Mouse (Mus musculus) neural tube, embryonic 14.5 days (tissue): ENCODE measurements around the gene Uvrag. TPM values are rescaled to one million over a fixed set of nuclear protein-coding genes. Genes with fewer than 3 reads are reported as not detected.

ENCODE experiments used
- ATAC-seq: fragments of 200-750 bp; cut with Nextera tagmentation; 2 replicates; pipeline ENCODE4 v1.8.0; 2017; ENCODE audit warnings: low read depth, mild to moderate bottlenecking, moderate TSS enrichment, moderate library complexity
- H3K27ac ChIP-seq: fragments of 300-500 bp; sonication (generic); 2 replicates; pipeline ENCODE4 v1.5.1; 2014; ENCODE audit warnings: low read depth, mild to moderate bottlenecking, control low read depth, low read length, moderate library complexity, mixed read lengths
- H3K27me3 ChIP-seq: fragments of 300-500 bp; sonication (generic); 2 replicates; pipeline ENCODE4 v1.6.1; 2014; ENCODE audit warnings: low read length; ENCODE audit not compliant: control insufficient read depth, insufficient read depth
- H3K36me3 ChIP-seq: fragments of 300-500 bp; sonication (generic); 2 replicates; pipeline ENCODE4 v1.6.1; 2014; ENCODE audit warnings: low read length, mixed read lengths; ENCODE audit not compliant: control insufficient read depth, insufficient read depth
- H3K4me1 ChIP-seq: fragments of 300-500 bp; sonication (generic); 2 replicates; pipeline ENCODE4 v1.6.1; 2014; ENCODE audit warnings: low read length; ENCODE audit not compliant: control insufficient read depth, insufficient read depth
- H3K4me2 ChIP-seq: fragments of 300-500 bp; sonication (generic); 2 replicates; pipeline ENCODE4 v1.6.1; 2014; ENCODE audit warnings: mild to moderate bottlenecking, low read depth, low read length, control low read depth
- H3K4me3 ChIP-seq: fragments of 300-500 bp; sonication (generic); 2 replicates; pipeline ENCODE4 v1.5.1; 2014; ENCODE audit warnings: low read depth, low read length, control low read depth, mixed read lengths
- H3K9ac ChIP-seq: fragments of 300-500 bp; sonication (generic); replicated peaks from 2 replicates; pipeline ENCODE4 v1.6.1; 2014; ENCODE audit warnings: low read depth, mild to moderate bottlenecking, control low read depth, low read length, mixed read lengths
- H3K9me3 ChIP-seq: fragments of 300-500 bp; sonication (generic); 2 replicates; pipeline ENCODE4 v1.6.1; 2016; ENCODE audit warnings: low read length; ENCODE audit not compliant: control insufficient read depth
- WGBS: fragments of 180-500 bp; shearing (Covaris S2); extraction: QIAGEN DNeasy Blood & Tissue Kit; methylation state at CpG from one replicate; pipeline ENCODE4 v1.1.7; 2014; 5-methylcytosine and 5-hydroxymethylcytosine counted together
- polyA plus RNA-seq: library from polyadenylated mRNA; unstranded; fragments of >200 nt; fragmentation: Nextera tagmentation; extraction: Ambion mirVana; gene quantifications from 2 replicates; pipeline ENCODE4 v1.2.1, GENCODE M21; 2014

Gene Uvrag
- polyA plus RNA-seq, 1 experiment from 2014 or later = 23.8 TPM

DNA sequence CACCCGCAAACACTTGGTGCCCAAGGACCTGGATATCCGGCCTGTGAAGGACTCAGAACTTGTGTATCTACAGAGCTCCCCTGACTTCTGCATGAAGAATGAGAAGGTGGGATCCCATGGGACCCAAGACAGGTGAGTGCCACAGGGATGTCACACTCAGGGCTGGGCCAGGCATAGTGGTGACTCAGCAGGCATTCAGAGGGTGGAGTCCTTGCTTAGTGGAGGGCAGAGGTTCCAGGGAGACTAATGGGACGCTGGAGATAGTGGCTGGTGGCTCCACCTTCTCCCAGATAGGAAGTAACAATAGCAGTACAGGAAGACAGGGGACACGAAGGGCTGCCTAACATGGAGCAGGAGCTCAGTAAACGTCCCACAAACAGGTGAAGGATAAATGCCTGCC, 290.6 kb downstream of the Uvrag start:
- no peaks in the 10 kb centered on the region for H3K9me3 ChIP-seq
- WGBS = 88% methylated on average over 5 of the region's 5 CpGs
- no peak for ATAC-seq

DNA sequence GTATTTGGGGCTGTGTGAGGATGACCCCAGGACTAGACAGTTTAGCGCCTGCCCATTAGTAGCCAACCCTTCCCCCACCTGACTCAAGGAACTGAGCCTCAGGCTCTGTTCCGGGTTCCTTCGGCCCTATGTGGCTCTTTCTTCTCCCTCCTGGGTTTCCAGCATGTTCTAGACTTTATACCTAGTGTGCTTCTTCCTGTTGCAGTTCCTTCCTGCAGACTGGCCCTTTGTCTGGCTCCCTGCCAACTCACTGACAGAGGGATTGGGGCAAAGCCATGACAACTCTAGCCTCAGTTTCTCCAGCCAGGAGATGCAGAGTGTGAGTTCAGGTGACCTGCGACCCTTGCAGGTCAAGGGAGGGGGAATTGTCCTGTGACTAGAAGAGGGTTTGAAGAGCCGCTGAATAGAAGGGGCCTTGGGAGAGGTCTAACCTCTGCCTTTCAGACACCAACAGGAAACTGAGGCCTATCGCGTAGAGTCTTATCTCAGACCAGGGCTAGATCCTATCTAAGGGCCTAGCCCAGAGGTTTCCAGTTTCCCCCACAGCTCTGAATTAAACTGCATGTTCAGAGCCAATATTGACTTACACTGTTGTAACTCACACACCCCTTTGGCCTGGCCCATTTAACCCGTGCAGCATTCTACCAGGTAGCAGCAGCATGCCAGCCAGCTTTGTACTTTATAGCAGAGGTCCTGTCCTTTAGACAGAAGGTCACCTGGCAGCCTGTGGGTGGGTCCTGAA, 291.9 kb downstream of the Uvrag start:
- no peaks in the 10 kb centered on the region for H3K36me3 ChIP-seq
- no peak overlapping the region for H3K4me3 ChIP-seq
- ATAC-seq = no peak
- no peak overlapping the region for H3K9ac ChIP-seq
- H3K27me3 ChIP-seq = no peaks in the 10 kb centered on the region
- no peaks in the 10 kb centered on the region for H3K4me1 ChIP-seq
- H3K27ac ChIP-seq = no peak overlapping the region
- no peak overlapping the region for H3K4me2 ChIP-seq
- 90% methylated on average over 8 of the region's 8 CpGs for WGBS
- no peaks in the 10 kb centered on the region for H3K9me3 ChIP-seq

More for the DNA sequence above, 290.6 kb downstream of the Uvrag start:
- H3K4me3 ChIP-seq = no peak overlapping the region
- H3K27me3 ChIP-seq = no peaks in the 10 kb centered on the region
- H3K4me1 ChIP-seq = no peaks in the 10 kb centered on the region
- H3K4me2 ChIP-seq = no peak overlapping the region
- no peak overlapping the region for H3K9ac ChIP-seq
- no peaks in the 10 kb centered on the region for H3K36me3 ChIP-seq
- H3K27ac ChIP-seq = no peak overlapping the region

DNA sequence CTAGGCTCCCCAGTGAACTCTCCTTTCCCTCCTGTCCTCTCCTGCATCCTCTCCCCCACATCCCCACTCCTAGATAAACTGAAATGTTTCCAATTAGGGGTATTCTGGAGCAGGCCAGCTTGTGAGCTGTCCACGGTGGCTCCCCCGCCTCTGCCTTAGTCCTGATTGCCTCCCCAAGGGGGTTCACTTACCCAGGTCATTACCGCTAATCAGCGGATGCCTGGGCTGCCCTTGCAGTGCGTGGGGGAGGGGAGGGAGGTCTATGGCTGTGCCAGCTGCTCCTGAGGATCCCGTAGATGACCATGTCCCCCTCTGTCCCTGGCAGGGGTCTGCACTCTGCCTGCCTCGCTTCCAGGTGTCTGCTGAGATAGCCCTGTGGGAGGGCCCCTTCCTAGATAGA, 297.3 kb downstream of the Uvrag start:
- Histone ChIP-seq H3K9me3 (no peaks in the 10 kb centered on the region), H3K4me3 (no peak overlapping the region), H3K9ac (no peak overlapping the region), H3K27ac (no peak overlapping the region), H3K4me2 (no peak overlapping the region), H3K4me1 (peaks cover 4% of the 10 kb centered on the region; the same call in 1 of the 2 replicates), H3K27me3 (peaks cover 29% of the 10 kb centered on the region), H3K36me3 (no peaks in the 10 kb centered on the region)
- ATAC-seq = no peak
- WGBS = 15% methylated on average over 7 of the region's 7 CpGs

DNA sequence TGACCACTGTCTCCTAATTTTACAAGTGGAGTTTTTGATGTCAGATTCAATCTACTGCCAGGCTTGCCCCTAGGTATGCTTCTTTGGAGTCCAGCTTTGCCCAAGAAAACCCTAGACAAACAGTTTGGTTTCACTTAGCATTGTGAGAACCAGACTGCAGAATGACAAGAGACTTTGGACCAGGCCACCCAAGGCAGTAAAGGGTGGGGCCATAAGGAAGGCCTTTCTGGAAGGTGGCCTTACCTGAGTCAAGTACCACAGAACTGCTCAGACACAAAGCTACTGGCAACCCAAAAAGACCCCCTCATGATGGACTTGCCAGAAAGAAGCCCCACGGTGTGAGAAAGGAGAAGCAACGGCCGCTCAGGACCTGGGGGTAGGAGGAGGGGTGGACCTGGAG, 297.9 kb downstream of the Uvrag start:
- 85% methylated on average over 3 of the region's 3 CpGs for WGBS
- H3K36me3 ChIP-seq = no peaks in the 10 kb centered on the region
- H3K4me3 ChIP-seq = no peak overlapping the region
- peaks cover 6% of the 10 kb centered on the region; the same call in 1 of the 2 replicates for H3K4me1 ChIP-seq
- H3K27ac ChIP-seq = no peak overlapping the region
- no peak for ATAC-seq
- no peak overlapping the region for H3K4me2 ChIP-seq
- no peaks in the 10 kb centered on the region for H3K9me3 ChIP-seq
- H3K27me3 ChIP-seq = peaks cover 30% of the 10 kb centered on the region
- no peak overlapping the region for H3K9ac ChIP-seq

DNA sequence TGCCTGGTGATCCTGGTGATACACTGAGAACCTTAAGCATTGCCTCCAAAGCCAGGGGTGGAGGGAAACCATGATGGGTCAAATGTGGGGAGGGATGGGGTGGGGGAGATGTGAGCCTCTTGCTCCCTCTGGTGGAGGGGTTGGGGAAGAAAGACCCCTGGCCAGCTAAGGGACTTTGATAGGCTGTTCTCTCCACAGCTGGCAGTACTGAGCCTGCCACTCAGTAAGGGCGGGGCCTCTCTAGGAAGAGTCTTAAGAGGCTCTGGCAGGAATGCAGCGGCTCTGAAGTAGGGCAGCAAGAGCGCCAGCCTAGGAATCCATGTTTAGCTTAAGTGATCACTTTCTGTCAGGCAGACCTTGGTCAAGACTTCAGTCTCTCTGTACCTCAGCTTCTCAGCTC, 299.1 kb downstream of the Uvrag start:
- Histone ChIP-seq H3K27ac (no peak overlapping the region), H3K4me1 (peaks cover 6% of the 10 kb centered on the region; the same call in 1 of the 2 replicates), H3K4me2 (no peak overlapping the region), H3K9me3 (no peaks in the 10 kb centered on the region), H3K9ac (no peak overlapping the region), H3K36me3 (no peaks in the 10 kb centered on the region), H3K27me3 (peaks cover 32% of the 10 kb centered on the region), H3K4me3 (no peak overlapping the region)
- ATAC-seq = no peak
- 39% methylated on average over 3 of the region's 3 CpGs for WGBS

DNA sequence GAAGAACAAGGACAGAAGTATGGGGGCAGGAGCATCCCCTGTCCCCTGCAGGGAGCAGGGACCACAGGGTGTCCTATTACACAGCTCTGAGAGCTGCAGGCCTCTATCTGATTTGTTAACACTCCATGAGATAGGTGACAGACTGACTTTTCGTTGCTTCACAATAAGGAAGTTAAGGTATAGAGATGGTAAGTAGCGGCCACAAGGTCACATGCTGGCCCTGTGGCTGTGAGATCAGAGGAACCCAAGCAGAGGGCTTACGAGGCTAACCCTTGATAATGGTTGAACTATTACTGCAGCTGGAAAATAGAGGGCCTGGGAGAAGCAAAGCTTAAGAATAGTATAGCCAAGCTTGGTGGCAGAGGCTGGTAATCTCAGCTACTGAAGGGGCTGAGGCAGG, 300.2 kb downstream of the Uvrag start:
- no peak overlapping the region for H3K4me2 ChIP-seq
- H3K27me3 ChIP-seq = peaks cover 40% of the 10 kb centered on the region
- H3K27ac ChIP-seq = no peak overlapping the region
- no peaks in the 10 kb centered on the region for H3K9me3 ChIP-seq
- peaks cover 12% of the 10 kb centered on the region for H3K4me1 ChIP-seq
- 33% methylated on average over 3 of the region's 3 CpGs for WGBS
- no peaks in the 10 kb centered on the region for H3K36me3 ChIP-seq
- H3K4me3 ChIP-seq = no peak overlapping the region
- H3K9ac ChIP-seq = no peak overlapping the region
- no peak for ATAC-seq

DNA sequence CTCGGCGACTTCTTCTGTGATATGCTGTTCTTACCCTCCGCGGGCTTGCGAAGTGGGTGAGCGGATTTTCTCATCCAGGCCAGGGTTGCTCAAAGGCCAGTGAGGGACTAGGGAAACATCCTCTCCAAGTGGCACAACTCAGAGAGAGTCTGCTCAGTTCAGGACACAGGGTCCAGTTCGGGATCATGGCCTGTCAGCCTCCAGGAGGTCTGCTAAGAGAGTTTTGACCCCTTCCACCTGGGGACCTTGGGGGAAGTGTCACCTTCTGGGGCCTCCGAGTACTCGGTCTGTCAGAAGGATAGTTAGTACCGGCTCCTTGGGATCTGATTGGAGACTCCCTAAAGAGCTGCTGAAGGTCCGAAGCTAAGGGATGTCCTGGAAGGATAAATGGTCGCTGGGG, 301.6 kb downstream of the Uvrag start:
- Histone ChIP-seq H3K9ac (no peak overlapping the region), H3K4me1 (peaks cover 19% of the 10 kb centered on the region), H3K4me3 (peak overlapping the region; percentile 45), H3K27ac (no peak overlapping the region), H3K27me3 (peaks cover 50% of the 10 kb centered on the region), H3K4me2 (peak overlapping the region; percentile 90), H3K9me3 (no peaks in the 10 kb centered on the region), H3K36me3 (no peaks in the 10 kb centered on the region)
- ATAC-seq = no peak
- 1% methylated on average over 12 of the region's 12 CpGs for WGBS

DNA sequence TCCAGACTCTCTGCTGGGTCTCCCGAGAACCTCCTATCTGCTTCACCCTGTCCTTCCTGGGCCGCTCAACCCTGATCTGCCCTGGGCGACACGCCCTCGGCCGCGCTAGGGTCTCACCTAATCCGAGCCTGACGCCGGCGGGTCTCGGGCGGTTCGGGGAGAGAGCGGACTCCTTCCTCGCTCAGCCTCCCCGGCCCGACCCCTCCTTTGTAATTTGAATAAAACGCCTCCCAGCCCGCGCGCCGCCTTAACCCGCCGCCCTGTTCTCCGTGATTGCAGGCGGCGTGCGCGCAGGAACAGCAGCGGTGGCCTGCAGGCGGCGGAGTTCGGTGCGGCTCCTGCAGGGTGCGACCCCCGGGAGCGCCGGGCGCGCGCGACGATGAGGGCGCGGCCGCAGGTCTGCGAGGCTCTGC, 302.2 kb downstream of the Uvrag start:
- peaks cover 18% of the 10 kb centered on the region for H3K4me1 ChIP-seq
- H3K9me3 ChIP-seq = no peaks in the 10 kb centered on the region
- H3K36me3 ChIP-seq = no peaks in the 10 kb centered on the region
- ATAC-seq = peak; percentile 41
- WGBS = under 1% methylated on average over 48 of the region's 48 CpGs
- H3K4me2 ChIP-seq = peak overlapping the region; percentile 90
- peak overlapping the region; percentile 45 for H3K4me3 ChIP-seq
- no peak overlapping the region for H3K27ac ChIP-seq
- peaks cover 51% of the 10 kb centered on the region for H3K27me3 ChIP-seq
- peak overlapping the region; percentile 54; the same call in 1 of the 2 replicates for H3K9ac ChIP-seq

DNA sequence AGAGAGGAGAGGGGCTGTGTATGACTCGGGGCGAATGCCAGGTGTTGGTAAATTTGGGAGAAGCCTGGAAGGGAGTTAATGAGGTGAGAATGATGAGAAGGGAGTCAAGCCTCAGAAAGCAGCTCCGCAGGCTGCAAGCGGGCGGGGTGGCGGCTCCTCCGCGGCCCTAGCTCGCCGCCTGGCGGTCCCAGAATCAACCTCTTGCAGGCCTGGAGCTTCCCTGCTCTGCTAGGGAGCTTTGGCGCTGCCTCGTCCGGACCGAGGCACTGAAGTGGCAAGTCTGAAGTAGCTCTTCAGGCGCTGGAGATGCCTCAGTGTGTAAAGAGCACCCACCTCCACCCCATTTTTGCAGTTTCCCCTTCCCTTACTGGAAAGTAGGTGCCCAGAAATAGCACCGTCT, 303.0 kb downstream of the Uvrag start:
- H3K4me1 ChIP-seq = peaks cover 16% of the 10 kb centered on the region
- H3K27me3 ChIP-seq = peaks cover 58% of the 10 kb centered on the region
- H3K9ac ChIP-seq = no peak overlapping the region

More for the DNA sequence above, 303.0 kb downstream of the Uvrag start:
- peak; percentile 81 for ATAC-seq
- H3K36me3 ChIP-seq = no peaks in the 10 kb centered on the region
- H3K9me3 ChIP-seq = no peaks in the 10 kb centered on the region
- H3K4me3 ChIP-seq = 0 out of 2 replicates have a peak overlapping the region, but pooled peaks have one; percentile 45
- WGBS = under 1% methylated on average over 17 of the region's 17 CpGs
- H3K4me2 ChIP-seq = peak overlapping the region; percentile 90; the same call in 1 of the 2 replicates
- H3K27ac ChIP-seq = no peak overlapping the region
